Mouse (Mus musculus): Measurements from ENCODE around the gene Rnpepl1. TPM values are rescaled to one million over a fixed set of nuclear protein-coding genes. Genes with fewer than 3 reads are reported as not detected.

The Rnpepl1 gene
- polyA plus RNA-seq, 1 experiment, result 43.1 TPM

DNA sequence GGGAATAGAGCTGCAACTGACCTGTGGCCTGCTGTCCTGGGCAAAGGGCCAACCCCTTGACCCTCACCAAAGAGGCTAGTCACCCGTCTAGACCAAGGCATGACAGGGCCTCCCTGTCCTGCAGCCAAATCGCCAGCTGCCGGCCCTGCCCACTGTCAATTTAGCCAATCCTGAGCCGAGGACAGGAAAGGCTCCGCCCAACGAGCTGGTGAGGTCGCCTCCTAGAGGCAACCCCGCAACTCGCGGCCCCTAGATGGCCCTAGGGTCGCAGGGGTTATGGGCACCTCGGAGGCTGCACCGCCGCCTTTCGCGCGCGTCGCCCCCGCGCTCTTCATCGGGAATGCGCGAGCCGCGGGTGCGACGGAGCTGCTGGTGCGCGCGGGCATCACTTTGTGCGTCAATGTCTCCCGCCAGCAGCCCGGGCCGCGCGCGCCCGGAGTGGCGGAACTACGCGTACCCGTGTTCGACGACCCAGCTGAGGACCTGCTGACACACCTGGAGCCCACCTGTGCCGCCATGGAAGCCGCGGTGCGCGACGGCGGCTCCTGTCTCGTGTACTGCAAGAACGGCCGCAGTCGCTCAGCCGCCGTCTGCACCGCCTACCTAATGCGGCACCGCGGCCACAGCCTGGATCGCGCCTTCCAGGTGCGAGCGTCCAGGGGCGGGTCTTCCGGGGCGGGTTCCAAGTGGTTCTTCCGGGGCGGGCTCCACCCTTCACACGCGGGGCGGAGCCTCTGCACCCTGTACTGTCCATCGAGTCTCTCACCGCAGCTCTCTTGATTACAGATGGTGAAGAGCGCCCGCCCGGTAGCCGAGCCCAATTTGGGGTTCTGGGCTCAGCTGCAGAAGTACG lies 3.6 kb upstream of the Rnpepl1 start, which contains the start of gene Dusp28:
Gene Dusp28, plus strand, starts transcription at position 203 of the 853 bp plus-strand sequence.
- peak; percentile 67 to 85 for DNase-seq (ENCODE audit: extremely low spot score in 1 of 2, low spot score in 1 of 2)

DNA sequence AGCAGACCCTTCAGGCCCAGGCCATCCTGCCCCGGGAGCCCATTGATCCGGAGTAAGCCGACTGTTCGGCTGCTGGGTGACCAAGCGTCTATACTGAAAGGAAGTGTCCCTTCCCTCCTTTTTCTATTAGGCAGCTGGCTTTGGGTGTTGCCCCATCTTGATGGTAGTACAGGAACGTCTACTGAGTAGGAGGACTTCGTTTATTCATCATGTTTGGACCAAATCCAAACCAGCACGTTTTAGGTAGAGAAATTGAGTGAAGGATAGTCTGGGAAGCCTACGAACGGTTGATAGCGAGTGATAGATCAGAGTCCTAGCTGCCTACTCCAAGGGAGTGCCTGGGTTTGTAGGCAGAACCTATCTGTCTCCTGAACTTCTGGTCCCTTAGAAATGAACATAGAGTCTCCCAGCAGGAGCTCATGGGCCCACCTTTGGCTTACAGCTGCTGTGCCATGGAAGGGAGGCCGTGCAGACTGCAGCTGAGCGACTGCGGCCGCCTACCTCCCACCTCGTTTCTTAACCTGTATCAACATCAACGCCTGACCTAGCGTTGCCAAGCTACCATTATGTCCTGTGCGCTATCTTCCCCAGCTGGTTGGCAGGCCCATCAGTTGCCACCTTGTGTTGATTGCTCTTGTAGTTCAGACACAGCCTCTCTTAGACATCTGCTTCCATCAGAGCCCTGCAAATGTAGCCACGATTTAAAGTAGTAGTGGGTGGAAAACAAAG lies 2.8 kb upstream of the Rnpepl1 start:
- no peak for DNase-seq (ENCODE audit: extremely low spot score in 1 of 2, low spot score in 1 of 2)

DNA sequence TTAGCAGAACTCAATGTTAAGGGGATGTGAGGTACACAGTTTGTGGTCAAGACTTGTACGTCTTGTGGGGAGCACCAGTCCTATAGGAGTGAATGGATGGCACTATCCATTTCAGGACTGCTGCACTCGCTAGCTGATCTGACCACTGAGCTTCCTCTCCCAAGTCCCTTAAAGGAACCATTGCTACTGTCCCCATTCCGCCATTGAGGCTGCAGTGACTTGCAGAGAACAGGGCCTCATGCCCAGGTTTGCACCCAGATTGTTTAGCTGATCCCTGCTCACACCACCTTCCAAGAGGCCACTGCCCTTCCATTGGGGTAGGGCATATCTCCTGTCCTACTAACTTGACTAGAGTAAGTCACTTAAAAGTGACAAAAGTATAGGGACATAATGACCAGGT lies 1.9 kb upstream of the Rnpepl1 start:
- DNase-seq (ENCODE audit: extremely low spot score in 1 of 2, low spot score in 1 of 2), result no peak

DNA sequence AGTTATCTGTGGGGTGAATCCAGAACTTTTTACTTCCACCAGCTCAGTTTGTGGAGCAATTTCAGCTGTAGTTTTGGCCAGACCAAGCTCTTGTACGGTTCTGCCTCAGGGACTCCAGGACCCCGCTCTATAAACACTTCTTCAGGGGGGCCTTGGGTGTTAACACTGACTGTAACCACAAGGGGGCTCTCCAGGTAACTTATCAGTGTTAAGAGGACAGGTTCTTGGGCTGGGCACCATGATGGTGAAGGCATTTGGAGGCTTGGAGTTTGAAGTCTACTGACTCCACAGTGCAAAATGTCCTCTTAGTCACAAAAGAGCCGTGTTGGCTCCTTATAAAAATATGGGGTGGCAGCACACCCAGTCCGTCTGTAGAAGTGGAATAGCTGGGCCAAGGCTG lies 1.5 kb upstream of the Rnpepl1 start:
- DNase-seq (ENCODE audit: extremely low spot score in 1 of 2, low spot score in 1 of 2), result no peak

DNA sequence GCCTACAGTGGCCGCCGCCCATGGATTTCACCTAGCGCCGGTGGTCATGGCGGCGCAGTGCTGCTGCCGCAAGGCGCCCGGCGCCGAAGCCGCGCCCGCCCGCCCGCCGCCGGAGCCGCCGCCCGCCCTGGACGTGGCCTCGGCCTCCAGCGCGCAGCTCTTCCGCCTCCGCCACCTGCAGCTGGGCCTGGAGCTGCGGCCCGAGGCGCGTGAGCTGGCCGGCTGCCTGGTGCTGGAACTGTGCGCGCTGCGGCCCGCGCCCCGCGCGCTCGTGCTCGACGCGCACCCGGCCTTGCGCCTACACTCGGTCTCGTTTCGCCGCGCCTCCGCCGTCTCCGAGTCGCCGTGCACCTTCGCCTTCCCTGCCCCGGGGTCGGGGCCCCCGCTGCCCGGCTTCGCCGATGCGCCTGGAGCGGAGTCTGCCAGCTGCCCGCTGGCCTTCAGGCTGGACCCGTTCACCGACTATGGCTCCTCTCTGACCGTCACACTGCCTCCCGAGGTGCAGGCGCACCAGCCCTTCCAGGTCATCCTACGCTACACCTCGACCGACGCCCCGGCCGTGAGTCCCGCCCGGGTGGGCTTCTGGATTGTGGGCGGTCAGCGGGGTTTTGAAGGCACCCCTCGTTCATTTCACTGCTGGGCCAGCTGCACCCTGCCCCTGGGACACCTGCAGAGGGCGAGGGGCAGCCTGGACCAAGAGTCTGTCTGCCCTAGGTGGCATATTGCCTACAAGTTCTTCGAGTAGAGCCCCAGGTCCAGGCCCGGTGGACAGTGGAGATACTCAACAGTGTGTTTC lies 540 bp downstream of the Rnpepl1 start:
- peak in 1 of 2 experiments; percentile 72 for DNase-seq (ENCODE audit: extremely low spot score in 1 of 2, low spot score in 1 of 2)

DNA sequence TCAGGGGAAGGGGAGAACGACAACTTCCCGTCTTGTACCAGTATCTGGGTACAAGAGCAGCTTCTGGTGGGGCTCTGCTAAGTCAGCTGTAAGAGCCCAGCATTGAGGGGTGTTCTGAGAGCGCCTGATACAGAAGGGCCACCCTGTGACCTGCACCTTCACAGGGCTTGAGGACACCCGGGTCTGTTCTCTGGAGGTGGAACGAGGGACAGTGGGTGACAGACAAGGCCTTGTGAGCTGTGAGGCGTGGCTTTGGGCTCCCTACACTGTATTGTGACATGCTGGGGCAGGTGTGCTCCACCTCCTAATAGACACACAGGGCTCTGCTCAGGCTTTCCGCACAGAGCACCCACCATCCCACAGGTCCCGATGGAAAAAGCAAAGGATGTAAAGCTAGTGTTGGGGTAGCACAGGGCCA lies 1.1 kb downstream of the Rnpepl1 start:
- peak in 1 of 2 experiments; percentile 13 for DNase-seq (ENCODE audit: extremely low spot score in 1 of 2, low spot score in 1 of 2)

DNA sequence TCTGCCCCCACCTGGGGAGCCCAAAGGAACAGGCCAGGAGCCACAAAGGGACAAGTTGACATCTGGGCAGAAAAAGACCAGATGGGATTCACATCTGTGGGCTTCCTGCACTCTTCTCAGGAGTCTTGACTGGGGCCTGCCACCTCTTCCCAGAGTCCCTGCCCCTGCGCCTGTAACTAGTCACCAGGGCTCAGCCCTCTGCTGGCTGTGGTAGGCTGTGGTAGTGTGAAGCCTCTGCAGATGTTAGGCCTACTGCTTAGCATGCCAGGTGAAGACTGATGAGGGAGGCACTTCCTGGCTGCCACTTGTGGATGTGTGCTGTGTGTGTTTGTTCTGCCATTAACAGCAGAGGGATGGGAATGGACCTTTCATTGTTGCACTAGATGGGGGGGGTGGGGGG lies 1.7 kb downstream of the Rnpepl1 start:
- DNase-seq (ENCODE audit: extremely low spot score in 1 of 2, low spot score in 1 of 2), result no peak

DNA sequence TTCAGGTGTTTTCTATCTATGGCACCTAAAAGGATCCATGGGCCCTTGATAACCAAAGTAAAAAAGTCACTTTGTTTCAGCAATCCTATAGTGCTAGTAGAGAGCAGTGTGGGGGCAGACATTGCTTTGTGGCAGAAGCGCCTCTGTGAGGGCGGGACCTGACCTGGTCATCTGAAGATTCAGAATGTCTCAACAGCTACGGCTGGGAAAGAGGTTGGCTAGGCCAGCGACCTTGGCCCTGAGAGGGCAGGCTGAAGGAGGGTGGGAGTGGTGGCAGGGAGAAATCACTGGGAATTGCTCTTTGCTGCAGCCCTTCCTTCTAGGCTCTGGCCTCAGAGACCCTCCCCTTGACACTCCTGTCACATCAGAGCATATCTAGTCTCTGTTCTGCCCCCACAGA lies 3.7 kb downstream of the Rnpepl1 start:
- no peak for DNase-seq (ENCODE audit: extremely low spot score in 1 of 2, low spot score in 1 of 2)

DNA sequence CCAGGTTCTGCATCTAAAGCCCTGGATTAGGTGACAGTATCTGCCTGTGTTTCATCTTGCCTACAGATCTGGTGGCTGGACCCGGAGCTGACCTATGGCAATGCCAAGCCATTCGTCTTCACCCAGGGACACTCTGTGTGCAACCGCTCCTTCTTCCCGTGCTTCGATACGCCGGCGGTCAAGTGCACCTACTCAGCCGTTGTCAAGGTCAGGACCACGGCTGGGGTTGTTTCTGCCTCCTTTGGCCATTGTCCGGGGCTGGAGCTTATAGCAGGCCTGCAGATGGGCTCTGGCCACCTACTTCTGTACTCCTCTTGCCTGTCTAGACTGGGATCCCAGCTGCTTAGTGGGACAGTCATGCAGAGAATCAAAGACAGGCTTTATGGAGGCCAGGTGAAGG lies 4.4 kb downstream of the Rnpepl1 start:
- DNase-seq (ENCODE audit: extremely low spot score in 1 of 2, low spot score in 1 of 2), result no peak

DNA sequence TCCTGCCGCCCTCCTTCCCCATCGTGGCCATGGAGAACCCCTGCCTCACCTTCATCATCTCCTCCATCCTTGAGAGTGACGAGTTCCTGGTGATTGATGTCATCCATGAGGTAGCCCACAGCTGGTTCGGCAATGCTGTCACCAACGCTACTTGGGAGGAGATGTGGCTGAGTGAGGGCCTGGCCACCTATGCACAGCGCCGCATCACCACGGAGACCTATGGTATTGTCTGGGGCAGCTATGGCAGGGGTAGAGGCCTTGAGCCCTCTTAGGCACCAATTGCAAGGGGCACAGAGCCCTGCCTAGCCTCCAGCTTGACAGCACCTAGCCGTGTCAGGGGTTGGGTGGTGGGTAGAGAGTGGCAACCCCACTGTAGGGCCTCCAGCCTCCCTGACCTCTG lies 6.1 kb downstream of the Rnpepl1 start:
- no peak for DNase-seq (ENCODE audit: extremely low spot score in 1 of 2, low spot score in 1 of 2)

DNA sequence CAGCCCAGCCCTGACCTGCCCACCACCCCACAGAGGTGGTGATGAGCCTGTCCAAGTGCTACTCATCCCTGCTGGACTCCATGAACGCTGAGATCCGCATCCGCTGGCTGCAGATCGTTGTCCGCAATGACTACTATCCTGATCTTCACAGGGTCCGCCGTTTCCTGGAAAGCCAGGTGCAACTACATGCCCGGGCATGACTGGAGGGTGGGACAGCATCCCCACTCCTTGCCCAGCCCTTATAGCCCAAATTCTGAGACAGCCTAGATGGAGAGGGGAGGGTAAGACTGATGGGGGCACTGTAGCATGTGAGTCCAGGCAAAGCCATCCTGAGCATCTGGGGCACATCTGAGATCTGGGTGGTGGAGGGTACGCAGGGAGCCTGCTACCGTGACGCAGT lies 8.6 kb downstream of the Rnpepl1 start:
- DNase-seq (ENCODE audit: extremely low spot score in 1 of 2, low spot score in 1 of 2), result no peak

DNA sequence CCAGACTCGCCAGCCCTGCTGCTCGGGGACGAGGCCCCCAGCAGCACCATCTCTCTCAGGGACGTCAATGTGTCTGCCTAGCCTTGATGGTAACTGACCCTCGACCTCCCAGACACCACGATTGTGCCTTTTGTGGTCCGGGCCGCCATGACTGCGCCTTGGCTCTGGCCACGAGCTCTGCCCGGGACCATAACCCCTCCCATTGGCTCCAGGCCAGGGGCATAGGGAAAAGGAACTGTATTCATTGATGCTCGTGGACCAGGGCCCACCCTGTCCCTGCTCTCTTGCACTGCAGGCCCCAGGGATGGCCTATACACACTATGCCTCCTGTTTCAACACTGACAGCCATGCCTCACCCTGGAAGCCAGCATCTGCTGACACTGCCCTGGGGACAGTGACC lies 9.2 kb downstream of the Rnpepl1 start:
- DNase-seq (ENCODE audit: extremely low spot score in 1 of 2, low spot score in 1 of 2), result no peak

DNA sequence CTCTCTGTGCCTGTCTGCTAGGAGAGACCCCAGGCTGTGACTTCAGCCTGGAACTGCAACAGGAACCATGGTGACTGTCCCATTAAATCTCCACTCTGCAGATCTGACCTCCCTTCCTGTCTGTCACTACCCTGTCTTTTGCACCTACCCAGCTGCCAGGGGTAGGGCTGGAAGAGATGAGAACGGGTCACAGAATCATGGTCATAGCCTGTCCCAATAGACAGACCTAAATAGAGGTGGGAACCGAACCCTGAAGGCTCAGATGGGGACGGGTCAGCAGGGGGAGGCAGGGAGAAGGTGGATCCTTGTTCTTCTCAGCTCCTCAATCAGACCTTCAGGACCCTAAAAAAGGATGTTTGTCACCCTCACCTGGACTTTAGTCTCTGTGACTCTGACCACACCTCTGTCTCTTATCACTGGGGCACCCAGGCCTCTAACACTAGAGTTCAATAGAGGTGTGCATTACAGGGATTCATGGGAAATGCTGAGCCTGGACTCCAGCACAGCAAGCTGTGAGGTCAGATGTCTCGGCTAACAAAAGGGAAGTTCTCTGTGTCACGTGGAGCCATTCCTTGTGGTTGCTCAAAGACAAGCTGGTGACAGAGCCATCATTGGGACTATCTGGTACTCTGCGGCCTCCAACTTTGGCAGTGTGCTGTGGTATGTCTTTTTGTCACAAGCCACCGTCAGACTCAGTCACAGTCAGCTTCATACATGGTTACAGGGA lies 10.1 kb downstream of the Rnpepl1 start:
- DNase-seq (ENCODE audit: extremely low spot score in 1 of 2, low spot score in 1 of 2), result no peak

DNA sequence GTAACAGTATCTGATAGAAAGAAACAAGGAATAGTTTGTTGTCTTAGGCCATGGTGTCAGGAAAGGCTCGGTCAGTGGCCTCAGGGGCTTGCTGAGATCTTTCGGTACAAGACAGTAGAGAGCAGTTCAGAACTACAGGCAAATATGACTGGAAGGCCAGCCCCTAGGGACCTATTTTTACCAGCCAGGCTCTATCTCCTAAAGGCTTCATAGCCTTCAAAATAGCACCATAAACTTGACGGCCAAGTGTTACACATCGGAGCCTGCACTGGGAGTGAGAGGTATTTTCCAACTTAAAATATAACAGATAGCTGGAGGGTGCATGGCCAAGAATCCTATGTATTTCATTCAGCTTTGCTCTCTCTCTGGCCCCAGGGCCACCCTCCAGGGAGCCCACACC lies 10.9 kb downstream of the Rnpepl1 start:
- DNase-seq (ENCODE audit: extremely low spot score in 1 of 2, low spot score in 1 of 2), result no peak

DNA sequence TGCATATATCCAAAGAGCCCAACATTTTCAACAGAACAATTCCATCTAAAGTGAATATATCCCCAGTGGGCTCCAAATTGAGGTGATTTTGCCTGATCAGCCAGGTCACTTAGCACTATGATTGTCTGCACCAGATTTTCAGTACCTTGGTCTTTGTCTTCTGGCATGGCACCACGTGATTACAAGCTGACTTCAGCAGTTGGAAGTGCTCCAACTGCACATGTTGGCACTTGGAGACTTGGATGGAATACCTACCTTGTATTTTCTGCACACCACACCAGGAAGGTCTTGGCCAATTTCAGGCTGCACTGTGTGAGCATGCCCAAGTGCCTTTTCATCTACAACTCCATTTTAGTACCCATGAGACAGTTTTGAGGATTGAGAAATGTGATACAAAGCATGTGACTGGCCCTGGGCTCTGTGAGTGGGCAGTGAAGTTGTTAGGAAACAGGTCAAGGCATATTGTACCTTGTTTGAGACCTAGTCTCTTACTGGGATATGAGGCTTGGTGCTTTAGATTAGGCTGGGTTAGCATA lies 19.7 kb downstream of the Rnpepl1 start:
- DNase-seq (ENCODE audit: extremely low spot score in 1 of 2, low spot score in 1 of 2), result no peak

DNA sequence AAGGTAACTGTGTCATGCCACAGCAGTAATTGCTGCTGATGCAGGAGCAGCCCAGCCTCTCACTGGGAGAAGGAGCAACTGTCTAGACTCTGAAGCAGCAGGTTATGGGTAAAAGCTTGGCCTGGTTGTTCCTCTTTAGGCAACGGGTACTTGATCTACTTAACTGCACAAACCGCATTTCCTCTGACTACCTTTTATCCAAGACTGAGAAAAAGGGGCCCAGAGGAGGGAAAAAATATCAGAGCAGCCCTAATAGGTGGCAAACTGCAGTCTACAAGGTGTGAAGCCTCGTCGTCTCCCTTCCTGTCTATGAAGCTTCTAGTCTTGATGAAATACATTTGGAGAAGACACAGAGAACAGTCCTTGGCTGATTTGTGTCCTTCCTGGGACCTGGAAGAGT lies 23.0 kb downstream of the Rnpepl1 start:
- no peak for DNase-seq (ENCODE audit: extremely low spot score in 1 of 2, low spot score in 1 of 2)

DNA sequence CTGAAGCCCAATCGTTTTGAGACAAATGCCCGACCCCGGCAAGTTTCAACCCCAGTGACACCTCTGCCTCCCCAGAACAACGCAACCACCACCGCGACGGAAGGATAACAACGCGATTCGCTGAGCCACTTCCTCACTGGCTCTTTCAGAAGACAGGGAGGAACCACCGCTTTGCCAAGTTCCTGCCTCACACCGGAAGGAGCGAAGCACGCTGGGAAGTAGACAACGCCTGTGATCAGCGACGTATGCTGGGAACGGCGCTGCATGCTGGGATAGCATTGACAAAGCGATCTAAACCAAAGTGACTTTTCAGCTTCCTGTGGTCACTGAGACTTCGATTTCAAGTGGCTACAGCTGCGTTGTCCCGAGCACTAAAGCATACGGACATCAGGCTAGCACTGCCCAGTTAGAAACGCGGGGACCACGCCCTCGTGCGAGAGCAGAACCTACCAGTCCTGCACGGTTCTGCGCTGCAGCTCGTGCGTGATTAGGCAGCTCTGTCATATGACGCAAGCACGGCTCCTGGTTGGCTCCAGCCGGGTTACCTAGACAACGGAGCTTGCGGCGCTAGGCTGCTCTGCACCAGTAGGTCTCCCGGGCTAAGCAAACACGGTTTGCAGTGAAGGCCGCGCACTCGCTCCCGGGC lies 23.7 kb downstream of the Rnpepl1 start, which contains the start of gene Capn10:
Gene Capn10, plus strand, starts transcription at position 195 of the 646 bp plus-strand sequence.
- DNase-seq (ENCODE audit: extremely low spot score in 1 of 2, low spot score in 1 of 2), result peak; percentile 96 to 97

DNA sequence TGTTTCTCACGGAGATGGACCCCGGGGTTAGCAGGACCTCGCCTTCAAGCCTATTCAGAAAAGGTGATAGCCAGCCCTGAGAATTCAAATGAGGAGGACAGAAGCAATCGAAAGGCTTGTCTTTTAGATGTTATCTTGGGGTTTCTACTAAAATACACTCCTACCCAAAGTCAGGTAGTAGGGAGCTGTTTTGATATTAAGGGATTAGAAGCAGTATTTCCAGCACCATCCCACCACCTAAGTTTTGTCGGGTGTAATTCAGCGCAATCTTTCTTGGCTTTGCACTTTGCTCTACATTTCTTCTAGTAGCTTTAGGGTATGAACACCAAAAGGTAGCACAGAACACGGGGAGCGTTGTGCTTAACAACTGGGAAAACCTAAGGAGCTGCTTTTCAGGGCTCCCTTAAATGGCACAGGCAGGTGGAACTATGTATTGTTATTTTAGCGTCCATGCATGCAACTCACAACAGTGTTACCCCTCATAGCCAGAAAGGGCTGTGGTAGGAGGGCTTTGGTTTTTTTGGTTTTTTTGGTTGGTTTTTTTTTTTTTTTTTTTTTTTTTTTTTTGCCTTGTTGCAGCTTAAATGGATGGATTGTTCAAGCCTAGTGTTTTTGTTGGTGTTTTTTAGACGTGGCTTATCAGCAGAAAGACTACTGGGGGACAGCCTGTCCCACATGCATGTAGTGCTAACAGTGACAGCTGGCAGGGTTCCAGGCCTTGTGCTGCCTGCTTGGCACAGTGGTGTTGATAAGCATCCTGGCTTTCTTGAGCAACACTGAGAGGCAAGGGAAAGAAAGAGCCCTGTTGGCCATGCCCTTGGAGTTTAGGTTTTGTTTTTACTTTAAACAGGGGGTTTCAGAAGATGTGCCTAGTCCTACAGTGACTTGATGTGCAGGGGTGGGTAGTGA lies 24.7 kb downstream of the Rnpepl1 start:
- no peak for DNase-seq (ENCODE audit: extremely low spot score in 1 of 2, low spot score in 1 of 2)

DNA sequence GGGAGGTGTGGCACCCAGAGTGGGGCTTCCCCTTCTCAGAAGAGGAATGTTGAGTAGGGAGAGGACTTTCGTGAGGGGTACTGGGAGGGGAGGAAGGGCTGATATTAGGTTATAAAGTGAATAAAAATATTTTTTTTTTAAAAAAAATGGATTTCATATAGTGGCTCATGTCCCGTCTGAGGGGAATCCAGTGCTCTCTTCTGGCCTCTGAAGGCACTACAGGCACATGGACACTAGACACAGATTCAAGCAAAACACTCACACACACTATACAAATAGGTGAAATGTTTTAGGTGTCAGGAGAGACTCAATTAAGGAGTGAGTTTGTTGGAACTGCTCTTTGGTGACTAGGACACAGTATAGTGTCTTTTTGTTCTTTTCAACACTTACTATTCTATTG lies 25.4 kb downstream of the Rnpepl1 start:
- no peak for DNase-seq (ENCODE audit: extremely low spot score in 1 of 2, low spot score in 1 of 2)
